Mouse (Mus musculus): ENCODE measurements around the gene Gm14862. TPM values are rescaled to one million over a fixed set of nuclear protein-coding genes. Genes with fewer than 3 reads are reported as not detected.
A peak's percentile ranks its signal among the peaks of the same experiment; 100 is the strongest.

Gm14862 gene
- polyA plus RNA-seq, 1 experiment from 2014 or later = not detected

DNA sequence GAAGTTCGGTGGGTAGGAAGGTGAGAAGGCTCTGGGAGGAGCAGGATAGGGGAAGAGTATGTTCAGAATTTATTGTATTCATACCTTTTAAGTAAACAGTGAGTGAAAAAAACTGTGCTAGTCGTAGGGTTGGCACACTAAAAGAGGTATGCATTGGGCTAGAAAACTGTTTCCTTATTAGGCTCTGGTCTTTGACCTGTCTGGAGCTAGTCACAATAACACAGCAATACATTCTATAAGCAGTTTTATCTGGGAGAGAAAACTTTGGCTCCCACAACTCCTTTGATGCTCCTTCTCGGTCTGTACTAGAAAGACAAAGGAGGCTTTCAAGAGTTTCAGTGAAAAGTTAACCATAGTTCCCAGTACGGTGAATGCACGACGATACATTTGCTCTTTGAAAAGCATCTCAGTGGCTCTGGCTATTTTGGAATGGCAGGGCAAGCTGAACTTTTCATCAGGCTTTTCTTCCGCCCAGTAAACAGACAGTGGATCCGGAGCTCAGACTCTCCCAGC lies 15.3 kb upstream of the Gm14862 start:
- Histone ChIP-seq H3K4me3 (ENCODE audit: low read length) (peak overlapping the region; percentile 59), H3K4me2 (replicated peaks; ENCODE audit: low read depth, low read length) (peak overlapping the region; percentile 56), H3K27ac (ENCODE audit: low read length) (no peak overlapping the region), H3K9ac (replicated peaks; ENCODE audit: low read length) (peak overlapping the region; percentile 65), H3K4me1 (ENCODE audit: insufficient read depth, low read length) (no peaks in the 10 kb centered on the region), H3K9me3 (ENCODE audit: low read length) (no peaks in the 10 kb centered on the region), H3K27me3 (ENCODE audit: insufficient read depth, low read length) (no peaks in the 10 kb centered on the region), H3K36me3 (ENCODE audit: insufficient read depth, low read length) (no peaks in the 10 kb centered on the region)
- 31% methylated on average over 8 of the region's 8 CpGs for WGBS
- peak; percentile 40; the same call in 1 of the 2 replicates for ATAC-seq (ENCODE audit: low FRiP score, low TSS enrichment)

- H3K36me3 ChIP-seq (ENCODE audit: insufficient read depth, low read length) = no peaks in the 10 kb centered on the region
- WGBS = 66% methylated on average over 3 of the region's 3 CpGs
- H3K27ac ChIP-seq (ENCODE audit: low read length) = no peak overlapping the region
- H3K4me2 ChIP-seq (replicated peaks; ENCODE audit: low read depth, low read length) = no peak overlapping the region
- H3K9me3 ChIP-seq (ENCODE audit: low read length) = no peaks in the 10 kb centered on the region
- no peak overlapping the region for H3K4me3 ChIP-seq (ENCODE audit: low read length)
- no peak for ATAC-seq (ENCODE audit: low FRiP score, low TSS enrichment)
- H3K4me1 ChIP-seq (ENCODE audit: insufficient read depth, low read length) = no peaks in the 10 kb centered on the region
- no peak overlapping the region for H3K9ac ChIP-seq (replicated peaks; ENCODE audit: low read length)
- no peaks in the 10 kb centered on the region for H3K27me3 ChIP-seq (ENCODE audit: insufficient read depth, low read length)
Observed at GRCm38 (mm10) chrX:9271112-9271511, 14.4 kb upstream of the Gm14862 start.

- H3K4me2 ChIP-seq (replicated peaks; ENCODE audit: low read depth, low read length) = no peak overlapping the region
- no peak overlapping the region for H3K9ac ChIP-seq (replicated peaks; ENCODE audit: low read length)
- ATAC-seq (ENCODE audit: low FRiP score, low TSS enrichment) = no peak
- no peaks in the 10 kb centered on the region for H3K27me3 ChIP-seq (ENCODE audit: insufficient read depth, low read length)
- no peaks in the 10 kb centered on the region for H3K4me1 ChIP-seq (ENCODE audit: insufficient read depth, low read length)
- H3K9me3 ChIP-seq (ENCODE audit: low read length) = no peaks in the 10 kb centered on the region
- 84% methylated on average over 1 of the region's 1 CpGs for WGBS
- no peaks in the 10 kb centered on the region for H3K36me3 ChIP-seq (ENCODE audit: insufficient read depth, low read length)
- no peak overlapping the region for H3K27ac ChIP-seq (ENCODE audit: low read length)
- H3K4me3 ChIP-seq (ENCODE audit: low read length) = no peak overlapping the region
Observed at GRCm38 (mm10) chrX:9259267-9259666, 2.6 kb upstream of the Gm14862 start.

DNA sequence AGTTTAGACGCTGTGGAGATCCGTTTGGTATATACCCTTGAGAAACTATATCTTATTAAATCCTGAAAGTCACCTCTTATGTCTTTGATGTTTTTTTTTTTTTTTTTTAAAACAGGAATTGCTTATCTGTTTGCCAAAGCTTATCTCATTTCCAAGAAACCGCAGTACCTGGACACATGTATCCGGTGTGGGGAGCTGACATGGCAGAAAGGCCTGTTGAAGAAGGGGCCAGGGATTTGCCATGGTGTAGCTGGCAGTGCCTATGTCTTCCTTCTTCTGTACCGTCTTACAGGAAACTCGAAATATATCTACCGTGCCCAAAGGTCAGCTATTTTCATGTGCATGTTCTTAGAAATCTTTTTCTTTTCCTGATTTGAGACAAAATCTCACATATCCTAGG lies 1.1 kb upstream of the Gm14862 start:
- no peak for ATAC-seq (ENCODE audit: low FRiP score, low TSS enrichment)
- Histone ChIP-seq H3K4me1 (ENCODE audit: insufficient read depth, low read length) (no peaks in the 10 kb centered on the region), H3K4me2 (replicated peaks; ENCODE audit: low read depth, low read length) (no peak overlapping the region), H3K4me3 (ENCODE audit: low read length) (no peak overlapping the region), H3K36me3 (ENCODE audit: insufficient read depth, low read length) (no peaks in the 10 kb centered on the region), H3K9me3 (ENCODE audit: low read length) (no peaks in the 10 kb centered on the region), H3K27ac (ENCODE audit: low read length) (no peak overlapping the region), H3K27me3 (ENCODE audit: insufficient read depth, low read length) (no peaks in the 10 kb centered on the region), H3K9ac (replicated peaks; ENCODE audit: low read length) (no peak overlapping the region)
- 93% methylated on average over 7 of the region's 7 CpGs for WGBS

- ATAC-seq (ENCODE audit: low FRiP score, low TSS enrichment) = no peak
Observed at GRCm38 (mm10) chrX:9254901-9255300, 1.8 kb downstream of the Gm14862 start.

GRCm38 (mm10) chrX:9253990-9254389 lies 2.7 kb downstream of the Gm14862 start:
- no peaks in the 10 kb centered on the region for H3K9me3 ChIP-seq (ENCODE audit: low read length)
- 74% methylated on average over 10 of the region's 10 CpGs for WGBS
- H3K27me3 ChIP-seq (ENCODE audit: insufficient read depth, low read length) = no peaks in the 10 kb centered on the region
- no peak overlapping the region for H3K4me2 ChIP-seq (replicated peaks; ENCODE audit: low read depth, low read length)
- no peak for ATAC-seq (ENCODE audit: low FRiP score, low TSS enrichment)
- H3K27ac ChIP-seq (ENCODE audit: low read length) = no peak overlapping the region
- H3K36me3 ChIP-seq (ENCODE audit: insufficient read depth, low read length) = no peaks in the 10 kb centered on the region
- H3K9ac ChIP-seq (replicated peaks; ENCODE audit: low read length) = no peak overlapping the region
- no peaks in the 10 kb centered on the region for H3K4me1 ChIP-seq (ENCODE audit: insufficient read depth, low read length)
- no peak overlapping the region for H3K4me3 ChIP-seq (ENCODE audit: low read length)

More at GRCm38 (mm10) chrX:9254901-9255300, 1.8 kb downstream of the Gm14862 start:
- no peak overlapping the region for H3K4me3 ChIP-seq (ENCODE audit: low read length)
- no peaks in the 10 kb centered on the region for H3K36me3 ChIP-seq (ENCODE audit: insufficient read depth, low read length)
- H3K4me2 ChIP-seq (replicated peaks; ENCODE audit: low read depth, low read length) = no peak overlapping the region
- no peak overlapping the region for H3K27ac ChIP-seq (ENCODE audit: low read length)
- no peak overlapping the region for H3K9ac ChIP-seq (replicated peaks; ENCODE audit: low read length)
- WGBS = 90% methylated on average over 3 of the region's 3 CpGs
- H3K4me1 ChIP-seq (ENCODE audit: insufficient read depth, low read length) = no peaks in the 10 kb centered on the region
- no peaks in the 10 kb centered on the region for H3K27me3 ChIP-seq (ENCODE audit: insufficient read depth, low read length)
- H3K9me3 ChIP-seq (ENCODE audit: low read length) = no peaks in the 10 kb centered on the region

GRCm38 (mm10) chrX:9248911-9249310 lies 7.8 kb downstream of the Gm14862 start:
- Histone ChIP-seq H3K9me3 (ENCODE audit: low read length) (no peaks in the 10 kb centered on the region), H3K27me3 (ENCODE audit: insufficient read depth, low read length) (no peaks in the 10 kb centered on the region), H3K4me1 (ENCODE audit: insufficient read depth, low read length) (no peaks in the 10 kb centered on the region), H3K27ac (ENCODE audit: low read length) (no peak overlapping the region), H3K4me3 (ENCODE audit: low read length) (no peak overlapping the region), H3K9ac (replicated peaks; ENCODE audit: low read length) (no peak overlapping the region), H3K36me3 (ENCODE audit: insufficient read depth, low read length) (no peaks in the 10 kb centered on the region), H3K4me2 (replicated peaks; ENCODE audit: low read depth, low read length) (no peak overlapping the region)
- no peak for ATAC-seq (ENCODE audit: low FRiP score, low TSS enrichment)
- WGBS = 57% methylated on average over 5 of the region's 5 CpGs

DNA sequence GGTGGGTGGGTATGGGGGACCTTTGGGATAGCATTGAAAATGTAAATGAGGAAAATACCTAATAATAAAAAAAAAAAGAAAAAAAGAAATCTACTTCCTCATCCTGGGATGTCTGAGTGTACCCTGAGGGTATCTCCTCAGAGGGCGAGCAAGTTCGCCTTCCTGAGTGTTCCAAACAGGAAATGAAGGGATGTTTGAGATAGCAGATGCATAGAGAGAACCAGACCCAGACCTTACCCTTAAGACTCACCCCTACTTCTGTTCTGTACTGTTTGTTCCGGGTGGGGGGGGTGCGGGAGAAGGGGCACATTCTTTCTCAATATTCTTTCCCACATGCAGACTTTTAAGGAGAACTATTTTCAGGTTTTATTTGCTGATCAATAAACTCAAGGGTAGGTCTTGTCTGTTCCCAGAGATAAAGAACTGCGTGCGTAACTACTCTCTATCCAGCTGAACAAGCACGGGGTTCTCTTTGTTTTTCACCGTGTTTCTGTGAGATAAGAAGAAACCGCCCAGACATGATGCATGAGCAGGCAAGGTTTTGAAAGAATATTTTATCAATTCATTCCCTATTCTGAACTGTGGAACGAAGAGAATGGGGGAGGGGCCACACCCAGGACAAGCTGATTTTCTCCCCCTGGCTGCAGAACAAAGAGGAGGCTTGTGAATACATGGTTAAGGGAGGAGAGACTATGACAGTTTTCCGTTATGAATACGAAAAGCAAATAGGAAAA lies 11.9 kb downstream of the Gm14862 start:
- H3K36me3 ChIP-seq (ENCODE audit: insufficient read depth, low read length) = no peaks in the 10 kb centered on the region
- H3K4me2 ChIP-seq (replicated peaks; ENCODE audit: low read depth, low read length) = no peak overlapping the region
- 75% methylated on average over 12 of the region's 12 CpGs for WGBS
- H3K4me1 ChIP-seq (ENCODE audit: insufficient read depth, low read length) = no peaks in the 10 kb centered on the region
- no peaks in the 10 kb centered on the region for H3K9me3 ChIP-seq (ENCODE audit: low read length)
- H3K27me3 ChIP-seq (ENCODE audit: insufficient read depth, low read length) = no peaks in the 10 kb centered on the region
- no peak for ATAC-seq (ENCODE audit: low FRiP score, low TSS enrichment)
- no peak overlapping the region for H3K9ac ChIP-seq (replicated peaks; ENCODE audit: low read length)
- no peak overlapping the region for H3K27ac ChIP-seq (ENCODE audit: low read length)
- no peak overlapping the region for H3K4me3 ChIP-seq (ENCODE audit: low read length)

GRCm38 (mm10) chrX:9243381-9243864 lies 13.3 kb downstream of the Gm14862 start:
- Histone ChIP-seq H3K9ac (replicated peaks; ENCODE audit: low read length) (no peak overlapping the region), H3K9me3 (ENCODE audit: low read length) (no peaks in the 10 kb centered on the region), H3K36me3 (ENCODE audit: insufficient read depth, low read length) (no peaks in the 10 kb centered on the region), H3K27ac (ENCODE audit: low read length) (no peak overlapping the region), H3K4me2 (replicated peaks; ENCODE audit: low read depth, low read length) (no peak overlapping the region), H3K4me3 (ENCODE audit: low read length) (no peak overlapping the region), H3K4me1 (ENCODE audit: insufficient read depth, low read length) (no peaks in the 10 kb centered on the region), H3K27me3 (ENCODE audit: insufficient read depth, low read length) (no peaks in the 10 kb centered on the region)
- peak; percentile 46; the same call in 1 of the 2 replicates for ATAC-seq (ENCODE audit: low FRiP score, low TSS enrichment)
- 54% methylated on average over 8 of the region's 8 CpGs for WGBS
